Mouse (Mus musculus): Measurements from ENCODE around the gene Prdm15. TPM values are rescaled to one million over a fixed set of nuclear protein-coding genes. Genes with fewer than 3 reads are reported as not detected.
A peak's percentile ranks its signal among the peaks of the same experiment; 100 is the strongest.

Prdm15 gene
- polyA plus RNA-seq, 1 experiment from 2014 or later = 10.4 TPM

DNA sequence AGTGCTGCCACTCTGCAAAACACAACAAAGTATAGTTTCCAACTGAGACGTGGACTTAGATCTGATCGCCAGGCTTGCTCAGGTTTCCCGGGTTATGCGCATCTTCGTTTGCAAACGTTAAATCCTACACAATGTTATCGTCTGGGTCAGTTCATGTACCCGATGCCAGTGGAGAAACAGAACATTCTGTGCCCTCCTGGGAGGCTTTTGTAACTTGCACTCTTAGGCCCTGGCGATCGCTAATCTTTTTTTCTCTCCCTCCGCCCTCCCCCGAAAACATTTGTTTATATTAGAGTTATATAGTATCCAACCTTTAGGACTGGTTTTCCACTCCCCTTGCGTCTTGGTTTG lies 87.7 kb downstream of the Prdm15 start:
- H3K27ac ChIP-seq (ENCODE audit: low read length) = no peak overlapping the region
- 6% methylated on average over 13 of the region's 13 CpGs for WGBS
- H3K9me3 ChIP-seq (ENCODE audit: control insufficient read depth, low read length) = no peaks in the 10 kb centered on the region
- H3K4me1 ChIP-seq (replicated peaks; ENCODE audit: control insufficient read depth, insufficient read depth, low read length) = peaks cover 19% of the 10 kb centered on the region
- H3K9ac ChIP-seq (ENCODE audit: low read length) = peak overlapping the region; percentile 33
- peak overlapping the region; percentile 61 for H3K4me3 ChIP-seq (ENCODE audit: low read length)
- peaks cover 32% of the 10 kb centered on the region for H3K27me3 ChIP-seq (ENCODE audit: control insufficient read depth, insufficient read depth, low read depth, low read length)
- peak overlapping the region; percentile 63 for H3K4me2 ChIP-seq (ENCODE audit: low read depth, low read length)
- no peak for ATAC-seq (ENCODE audit: low read depth)
- H3K36me3 ChIP-seq (ENCODE audit: control insufficient read depth, insufficient read depth, low read length) = no peaks in the 10 kb centered on the region

DNA sequence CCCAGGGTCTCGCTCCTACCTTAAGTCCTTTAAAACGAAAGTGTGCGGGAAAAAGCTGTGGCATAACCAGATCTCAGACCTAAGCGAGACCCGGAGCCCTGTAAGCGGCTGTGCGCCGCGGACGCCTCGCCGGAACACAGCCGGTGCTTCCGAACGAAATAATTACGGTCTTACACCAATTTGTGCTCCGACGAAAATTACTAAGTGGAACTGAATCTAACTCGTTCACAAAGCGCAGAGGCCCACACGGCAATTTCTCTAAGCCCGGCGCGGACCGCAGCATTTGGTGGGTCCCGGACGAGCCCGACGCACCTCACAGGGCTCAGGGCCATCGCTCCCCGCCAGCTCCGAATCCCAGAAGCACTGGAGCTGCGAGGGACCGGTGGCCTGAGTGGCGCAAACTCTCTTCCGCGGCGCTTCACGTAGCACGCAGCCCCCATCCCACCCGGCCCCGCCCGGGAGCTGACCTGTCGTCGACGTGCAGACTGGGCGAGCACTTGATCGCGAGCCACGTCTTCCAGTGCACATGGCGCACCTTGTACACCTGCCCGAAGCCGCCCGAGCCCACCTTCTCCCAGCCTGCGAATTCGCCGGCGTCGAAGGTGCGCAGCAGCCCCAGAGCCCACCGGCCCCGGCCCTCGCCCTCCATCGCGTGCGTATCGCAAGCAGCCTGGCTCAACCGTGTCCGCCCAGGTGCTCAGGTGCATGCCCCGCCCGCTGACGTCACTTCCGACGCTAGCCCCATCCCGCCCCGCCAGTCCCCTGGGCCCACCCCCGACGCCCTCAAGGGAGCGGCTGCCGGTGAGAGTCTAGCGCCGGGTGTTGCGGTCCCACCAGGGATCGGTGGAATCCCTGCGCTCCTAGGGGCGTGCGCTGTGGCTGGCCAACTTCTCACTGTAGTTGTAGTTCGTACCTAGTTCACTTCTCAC lies 88.3 kb downstream of the Prdm15 start, which contains the start of gene Ripk4:
Gene Ripk4, minus strand, starts transcription at position 727 of the 929 bp plus-strand sequence.
- Histone ChIP-seq H3K36me3 (ENCODE audit: control insufficient read depth, insufficient read depth, low read length) (no peaks in the 10 kb centered on the region), H3K27ac (ENCODE audit: low read length) (peak within 1 kb of the TSS; percentile 65), H3K9ac (ENCODE audit: low read length) (peak within 1 kb of the TSS; percentile 70)

DNA sequence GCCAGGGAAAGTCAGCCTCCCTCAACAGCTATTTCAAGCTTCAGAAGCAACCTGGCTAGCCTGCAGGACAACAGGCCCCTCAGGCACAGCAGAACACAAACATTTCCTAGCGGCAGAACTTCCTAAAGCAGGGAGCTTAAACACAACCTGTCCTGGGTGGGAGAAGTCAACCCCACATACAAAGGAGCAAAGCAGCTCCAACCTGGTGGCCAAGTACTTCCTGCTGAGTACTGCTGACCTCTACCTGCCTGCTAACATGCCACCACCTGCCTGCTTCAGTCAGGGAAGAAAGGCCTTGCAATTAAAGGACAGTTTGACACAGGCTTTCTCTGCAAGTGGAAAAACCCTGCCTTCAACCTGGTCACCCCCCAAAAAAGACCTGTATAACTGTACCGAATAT lies 89.9 kb downstream of the Prdm15 start:
- H3K36me3 ChIP-seq (ENCODE audit: control insufficient read depth, insufficient read depth, low read length) = no peaks in the 10 kb centered on the region
- peak overlapping the region; percentile 61 for H3K4me3 ChIP-seq (ENCODE audit: low read length)
- H3K9me3 ChIP-seq (ENCODE audit: control insufficient read depth, low read length) = no peaks in the 10 kb centered on the region
- H3K27me3 ChIP-seq (ENCODE audit: control insufficient read depth, insufficient read depth, low read depth, low read length) = peaks cover 32% of the 10 kb centered on the region
- WGBS = 39% methylated on average over 2 of the region's 2 CpGs
- no peak for ATAC-seq (ENCODE audit: low read depth)
- H3K4me2 ChIP-seq (ENCODE audit: low read depth, low read length) = peak overlapping the region; percentile 63
- peak overlapping the region; percentile 70; the same call in 1 of the 2 replicates for H3K9ac ChIP-seq (ENCODE audit: low read length)
- H3K27ac ChIP-seq (ENCODE audit: low read length) = peak overlapping the region; percentile 27; the same call in 1 of the 2 replicates
- H3K4me1 ChIP-seq (replicated peaks; ENCODE audit: control insufficient read depth, insufficient read depth, low read length) = peaks cover 18% of the 10 kb centered on the region

More for the DNA sequence above, 88.3 kb downstream of the Prdm15 start, which contains the start of gene Ripk4:
- no peaks in the 10 kb centered on the region for H3K9me3 ChIP-seq (ENCODE audit: control insufficient read depth, low read length)
- peak; percentile 90 for ATAC-seq (ENCODE audit: low read depth)
- WGBS = under 1% methylated on average over 88 of the region's 88 CpGs
- H3K4me1 ChIP-seq (replicated peaks; ENCODE audit: control insufficient read depth, insufficient read depth, low read length) = peaks cover 19% of the 10 kb centered on the region
- peak within 1 kb of the TSS; percentile 61 for H3K4me3 ChIP-seq (ENCODE audit: low read length)
- H3K27me3 ChIP-seq (ENCODE audit: control insufficient read depth, insufficient read depth, low read depth, low read length) = peaks cover 32% of the 10 kb centered on the region
- H3K4me2 ChIP-seq (ENCODE audit: low read depth, low read length) = peak within 1 kb of the TSS; percentile 63

DNA sequence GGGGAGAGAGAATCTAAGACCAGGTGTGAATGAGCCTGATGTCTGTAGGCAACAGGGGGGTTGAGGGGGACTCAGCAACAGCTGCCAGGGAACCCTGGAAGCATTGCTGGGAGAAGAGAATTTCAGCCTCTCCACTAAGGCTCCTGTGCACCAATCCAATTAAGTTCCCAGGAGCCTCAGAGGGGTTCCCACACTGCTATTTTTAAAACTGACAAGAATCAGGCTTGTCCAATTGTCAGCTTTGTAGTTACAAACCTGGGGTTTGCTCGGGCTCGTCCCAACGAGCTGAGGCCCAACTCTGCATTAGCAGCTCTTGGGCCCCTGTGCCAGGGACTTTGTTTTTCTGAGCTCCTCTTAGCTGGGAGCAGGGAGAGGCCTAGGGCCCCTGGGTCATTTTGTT lies 92.0 kb downstream of the Prdm15 start:
- Histone ChIP-seq H3K4me1 (replicated peaks; ENCODE audit: control insufficient read depth, insufficient read depth, low read length) (peaks cover 12% of the 10 kb centered on the region), H3K27ac (ENCODE audit: low read length) (no peak overlapping the region), H3K4me3 (ENCODE audit: low read length) (no peak overlapping the region), H3K9ac (ENCODE audit: low read length) (no peak overlapping the region), H3K4me2 (ENCODE audit: low read depth, low read length) (no peak overlapping the region), H3K9me3 (ENCODE audit: control insufficient read depth, low read length) (no peaks in the 10 kb centered on the region), H3K27me3 (ENCODE audit: control insufficient read depth, insufficient read depth, low read depth, low read length) (peaks cover 27% of the 10 kb centered on the region), H3K36me3 (ENCODE audit: control insufficient read depth, insufficient read depth, low read length) (no peaks in the 10 kb centered on the region; the same call in 1 of the 2 replicates)
- 37% methylated on average over 3 of the region's 3 CpGs for WGBS
- ATAC-seq (ENCODE audit: low read depth) = no peak

DNA sequence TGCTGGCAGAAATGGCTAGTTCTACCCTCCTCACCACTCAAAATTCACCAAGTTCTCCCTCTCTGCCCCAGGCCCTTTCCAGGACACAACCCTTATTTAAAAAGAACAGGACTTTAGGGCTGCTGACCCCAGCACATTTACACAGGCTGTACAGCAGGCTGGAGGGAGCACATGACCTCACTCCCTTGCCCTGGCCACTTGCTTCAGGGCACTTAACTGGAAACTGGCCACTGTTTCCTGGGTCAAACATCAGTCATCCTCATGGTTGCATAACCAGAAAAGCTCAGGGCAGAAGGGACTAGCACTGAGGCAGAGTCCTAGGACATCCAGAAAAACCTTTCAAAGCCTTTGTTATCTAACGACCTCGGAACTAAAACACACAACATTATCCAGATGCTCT lies 93.4 kb downstream of the Prdm15 start:
- peaks cover 4% of the 10 kb centered on the region; the same call in 1 of the 2 replicates for H3K4me1 ChIP-seq (replicated peaks; ENCODE audit: control insufficient read depth, insufficient read depth, low read length)
- H3K9me3 ChIP-seq (ENCODE audit: control insufficient read depth, low read length) = no peaks in the 10 kb centered on the region
- H3K27me3 ChIP-seq (ENCODE audit: control insufficient read depth, insufficient read depth, low read depth, low read length) = peaks cover 14% of the 10 kb centered on the region
- H3K4me3 ChIP-seq (ENCODE audit: low read length) = no peak overlapping the region
- H3K9ac ChIP-seq (ENCODE audit: low read length) = no peak overlapping the region
- H3K4me2 ChIP-seq (ENCODE audit: low read depth, low read length) = no peak overlapping the region
- 50% methylated on average over 2 of the region's 2 CpGs for WGBS
- H3K27ac ChIP-seq (ENCODE audit: low read length) = no peak overlapping the region
- no peak for ATAC-seq (ENCODE audit: low read depth)
- no peaks in the 10 kb centered on the region; the same call in 1 of the 2 replicates for H3K36me3 ChIP-seq (ENCODE audit: control insufficient read depth, insufficient read depth, low read length)

DNA sequence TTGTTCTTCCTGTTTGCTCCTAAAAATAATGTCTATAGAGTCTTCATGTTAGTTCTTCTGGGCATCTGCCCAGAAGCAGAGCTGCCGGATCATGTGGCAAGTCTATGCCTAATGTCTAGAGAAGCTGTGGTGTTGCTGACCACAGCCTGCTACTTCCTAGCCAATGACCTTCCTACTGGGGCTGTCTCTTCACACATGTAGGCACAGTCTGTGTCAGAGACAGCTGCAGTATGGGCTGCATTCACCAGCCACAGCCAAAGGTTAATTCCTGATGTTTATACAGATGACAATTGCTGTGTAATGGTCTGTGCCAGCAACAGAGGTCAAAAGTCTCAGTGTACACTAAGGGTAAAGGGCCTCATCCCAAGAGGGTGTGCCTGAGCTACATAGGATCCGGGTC lies 95.2 kb downstream of the Prdm15 start:
- no peaks in the 10 kb centered on the region; the same call in 1 of the 2 replicates for H3K36me3 ChIP-seq (ENCODE audit: control insufficient read depth, insufficient read depth, low read length)
- no peaks in the 10 kb centered on the region for H3K9me3 ChIP-seq (ENCODE audit: control insufficient read depth, low read length)
- H3K4me3 ChIP-seq (ENCODE audit: low read length) = no peak overlapping the region
- no peak overlapping the region for H3K9ac ChIP-seq (ENCODE audit: low read length)
- WGBS = 28% methylated on average over 2 of the region's 2 CpGs
- no peaks in the 10 kb centered on the region for H3K27me3 ChIP-seq (ENCODE audit: control insufficient read depth, insufficient read depth, low read depth, low read length)
- peaks cover 15% of the 10 kb centered on the region for H3K4me1 ChIP-seq (replicated peaks; ENCODE audit: control insufficient read depth, insufficient read depth, low read length)
- peak; percentile 32; the same call in 1 of the 2 replicates for ATAC-seq (ENCODE audit: low read depth)
- H3K27ac ChIP-seq (ENCODE audit: low read length) = no peak overlapping the region
- H3K4me2 ChIP-seq (ENCODE audit: low read depth, low read length) = no peak overlapping the region

DNA sequence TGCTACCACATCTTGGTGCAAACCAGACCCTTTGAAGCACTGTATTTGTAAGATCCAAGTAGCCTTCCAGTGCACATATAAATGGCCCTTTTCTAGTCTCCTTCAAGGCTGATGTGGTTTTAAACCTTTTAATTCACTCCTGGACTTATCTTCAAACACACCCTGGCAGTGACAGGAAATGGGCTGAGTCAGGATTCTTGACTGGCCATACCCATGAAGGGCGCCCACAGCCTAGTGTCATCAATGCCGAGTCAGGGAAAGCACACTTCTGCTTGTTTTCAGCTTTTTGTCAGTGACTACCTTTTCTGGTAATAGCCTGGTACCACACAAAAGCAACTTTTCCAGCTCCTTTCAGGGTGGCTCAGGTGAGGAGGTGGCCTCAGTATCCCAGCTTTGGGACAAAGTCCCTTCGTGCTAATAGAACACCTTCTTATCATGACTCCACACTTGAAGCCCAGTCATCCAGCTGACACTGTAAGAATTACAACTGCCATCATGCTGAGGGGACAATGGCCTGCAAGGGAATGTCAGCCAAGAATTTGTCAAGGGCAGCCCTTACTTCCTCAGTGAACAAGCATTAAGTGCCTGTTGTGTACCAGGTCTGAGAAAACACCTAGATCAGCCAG lies 99.2 kb downstream of the Prdm15 start:
- ATAC-seq (ENCODE audit: low read depth) = no peak

DNA sequence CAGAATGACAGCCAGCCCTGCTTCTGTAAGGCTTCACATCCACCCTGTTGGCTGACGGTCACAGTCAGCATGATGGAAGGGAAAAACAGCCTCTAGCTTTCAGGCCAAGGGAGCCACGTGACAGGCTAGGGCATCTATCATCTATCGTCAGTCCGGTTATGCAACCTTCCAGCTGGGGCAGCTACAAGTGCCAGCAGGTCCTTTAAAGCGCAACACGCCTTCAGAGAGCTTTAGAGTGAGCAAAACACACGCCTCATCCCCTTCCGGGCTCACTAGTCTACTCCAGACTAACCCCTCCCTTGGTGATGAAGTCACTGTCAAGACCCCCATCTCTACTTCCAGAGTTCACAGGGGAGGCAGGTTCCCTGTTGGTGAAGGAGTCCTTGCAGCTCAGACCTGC lies 99.8 kb downstream of the Prdm15 start:
- H3K9me3 ChIP-seq (ENCODE audit: control insufficient read depth, low read length) = no peaks in the 10 kb centered on the region
- peak; percentile 88 for ATAC-seq (ENCODE audit: low read depth)

More for the DNA sequence above, 99.2 kb downstream of the Prdm15 start:
- H3K4me3 ChIP-seq (ENCODE audit: low read length) = no peak overlapping the region
- 46% methylated on average over 3 of the region's 3 CpGs for WGBS
- H3K4me2 ChIP-seq (ENCODE audit: low read depth, low read length) = no peak overlapping the region
- no peaks in the 10 kb centered on the region for H3K9me3 ChIP-seq (ENCODE audit: control insufficient read depth, low read length)
- H3K4me1 ChIP-seq (replicated peaks; ENCODE audit: control insufficient read depth, insufficient read depth, low read length) = peaks cover 12% of the 10 kb centered on the region
- no peaks in the 10 kb centered on the region for H3K27me3 ChIP-seq (ENCODE audit: control insufficient read depth, insufficient read depth, low read depth, low read length)
- H3K36me3 ChIP-seq (ENCODE audit: control insufficient read depth, insufficient read depth, low read length) = no peaks in the 10 kb centered on the region; the same call in 1 of the 2 replicates
- no peak overlapping the region for H3K27ac ChIP-seq (ENCODE audit: low read length)
- no peak overlapping the region for H3K9ac ChIP-seq (ENCODE audit: low read length)

DNA sequence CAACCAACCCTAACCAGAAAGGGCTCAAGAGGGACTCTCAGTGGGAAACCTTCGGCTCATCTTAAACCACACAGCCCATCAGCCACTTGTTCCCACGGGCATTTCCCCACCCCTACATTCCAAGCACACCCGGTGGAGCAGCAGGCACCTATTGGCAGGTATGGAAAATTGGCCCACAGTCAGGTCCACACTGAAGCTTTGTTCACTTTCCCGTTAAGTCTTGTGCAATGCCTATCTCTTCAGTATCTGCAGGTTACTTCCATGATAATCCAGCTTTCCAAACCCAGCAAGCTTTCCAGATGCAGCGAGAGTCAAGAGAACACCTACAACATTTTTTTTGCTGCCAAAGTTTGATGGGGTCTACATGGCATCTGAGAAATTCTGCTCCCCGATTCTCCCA lies 103.2 kb downstream of the Prdm15 start:
- H3K36me3 ChIP-seq (ENCODE audit: control insufficient read depth, insufficient read depth, low read length) = no peaks in the 10 kb centered on the region
- no peak for ATAC-seq (ENCODE audit: low read depth)
- no peaks in the 10 kb centered on the region for H3K9me3 ChIP-seq (ENCODE audit: control insufficient read depth, low read length)
- no peak overlapping the region for H3K4me2 ChIP-seq (ENCODE audit: low read depth, low read length)
- H3K27me3 ChIP-seq (ENCODE audit: control insufficient read depth, insufficient read depth, low read depth, low read length) = no peaks in the 10 kb centered on the region
- H3K9ac ChIP-seq (ENCODE audit: low read length) = no peak overlapping the region
- H3K4me3 ChIP-seq (ENCODE audit: low read length) = no peak overlapping the region
- 80% methylated on average over 6 of the region's 6 CpGs for WGBS
- peaks cover 12% of the 10 kb centered on the region for H3K4me1 ChIP-seq (replicated peaks; ENCODE audit: control insufficient read depth, insufficient read depth, low read length)
- no peak overlapping the region for H3K27ac ChIP-seq (ENCODE audit: low read length)

More for the DNA sequence above, 99.8 kb downstream of the Prdm15 start:
- Histone ChIP-seq H3K4me2 (ENCODE audit: low read depth, low read length) (no peak overlapping the region), H3K9ac (ENCODE audit: low read length) (no peak overlapping the region), H3K27me3 (ENCODE audit: control insufficient read depth, insufficient read depth, low read depth, low read length) (no peaks in the 10 kb centered on the region), H3K4me3 (ENCODE audit: low read length) (no peak overlapping the region), H3K4me1 (replicated peaks; ENCODE audit: control insufficient read depth, insufficient read depth, low read length) (peaks cover 12% of the 10 kb centered on the region), H3K36me3 (ENCODE audit: control insufficient read depth, insufficient read depth, low read length) (no peaks in the 10 kb centered on the region; the same call in 1 of the 2 replicates), H3K27ac (ENCODE audit: low read length) (no peak overlapping the region)
- WGBS = 10% methylated on average over 8 of the region's 8 CpGs

Measured in lung, embryonic 16.5 days (tissue).